Mouse (Mus musculus) urinary bladder, postnatal 36 days (tissue): Measurements from ENCODE around the gene Trio.

Experiments used
- DNase-seq, 2 experiments: peaks; one replicate each; pipeline ENCODE4 v3.0.0; 2022; ENCODE audit warnings: low spot score in 2 of 2, mixed read lengths in 1 of 2

Trio gene

DNA sequence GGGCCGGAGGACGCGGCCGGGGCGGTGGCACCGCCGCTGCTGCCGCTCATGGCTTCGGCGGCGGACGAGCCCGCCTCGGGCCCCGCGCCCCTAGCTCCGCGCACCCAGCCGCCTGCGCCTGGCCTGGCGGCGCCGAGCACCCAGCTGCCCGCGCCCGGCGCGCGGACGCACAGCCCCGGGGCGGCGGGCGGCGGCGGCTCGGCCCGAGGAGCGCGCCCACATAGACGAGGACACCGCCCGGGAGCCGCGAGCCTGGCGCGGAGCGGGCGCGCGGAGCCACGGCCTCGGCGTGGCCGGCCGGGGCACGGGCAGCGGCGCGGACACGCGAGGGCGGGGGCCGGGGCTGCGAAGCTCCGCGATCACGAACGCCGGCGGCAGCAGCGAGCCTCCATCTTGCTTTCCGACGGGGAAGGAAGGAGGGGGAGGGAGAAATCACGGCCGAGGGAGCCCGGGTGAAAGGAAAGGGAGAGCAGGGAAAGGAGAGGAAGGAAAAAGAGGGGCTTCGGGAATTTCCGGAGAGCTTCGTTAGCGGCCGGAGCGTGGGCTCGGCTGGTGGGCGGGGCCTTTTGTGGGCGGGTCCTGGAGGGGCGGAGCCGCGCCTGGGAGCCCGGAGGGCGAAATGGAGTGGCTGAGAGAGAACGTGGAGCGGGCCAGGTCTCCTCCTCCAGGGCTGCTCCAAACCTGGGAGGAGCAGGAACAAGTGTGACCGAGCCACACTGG is at the start of gene Trio:
Gene Trio, minus strand, starts transcription at position 402 of the 720 bp plus-strand sequence.
- peak; percentile 97 to 98 for DNase-seq

DNA sequence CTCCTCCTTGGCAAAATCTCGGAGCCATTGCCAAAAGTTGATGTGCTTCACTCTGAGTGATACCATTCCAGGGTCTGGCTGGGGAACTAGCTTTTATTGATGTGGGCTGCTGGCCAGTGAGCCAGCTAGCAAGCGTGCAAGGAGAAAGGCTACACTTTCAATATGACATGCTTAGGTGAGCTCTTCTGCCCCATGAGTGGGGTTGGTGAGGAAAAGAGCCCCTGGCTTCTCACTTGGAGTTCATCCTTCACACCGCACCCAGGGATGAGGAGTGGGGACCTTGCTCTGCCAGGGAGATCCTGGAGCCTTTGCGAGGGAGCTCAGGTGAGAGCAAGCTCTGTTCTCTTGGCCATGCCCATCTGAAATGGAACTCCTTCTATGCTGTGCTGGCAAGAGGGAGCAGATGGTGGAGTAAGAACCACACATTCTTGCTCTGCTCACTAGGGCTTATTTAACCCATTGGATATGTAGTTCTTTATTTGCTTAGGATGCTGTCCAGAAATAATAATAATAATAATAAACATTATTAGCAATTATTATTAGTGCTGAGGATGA is 48.8 kb upstream of the Trio start:
- no peak for DNase-seq

DNA sequence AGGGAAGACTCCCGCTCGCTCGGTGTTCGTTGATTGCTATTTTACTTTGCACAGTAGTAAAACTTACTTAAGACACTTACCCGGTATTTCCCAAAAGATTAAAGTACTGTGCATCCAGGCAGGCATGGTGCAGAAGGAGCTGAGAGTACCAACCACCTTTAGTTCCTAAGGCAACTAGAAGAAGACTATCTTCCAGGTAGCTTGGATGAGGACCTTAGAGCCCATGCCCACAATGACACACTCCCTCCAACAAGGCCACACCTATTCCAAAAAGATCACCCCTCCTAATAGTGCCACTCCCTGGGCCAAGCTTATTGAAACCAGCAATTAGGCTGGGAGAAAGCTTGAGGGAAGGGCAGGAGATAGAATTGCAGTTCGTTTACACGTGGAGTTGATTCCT is 46.0 kb upstream of the Trio start:
- DNase-seq = no peak

DNA sequence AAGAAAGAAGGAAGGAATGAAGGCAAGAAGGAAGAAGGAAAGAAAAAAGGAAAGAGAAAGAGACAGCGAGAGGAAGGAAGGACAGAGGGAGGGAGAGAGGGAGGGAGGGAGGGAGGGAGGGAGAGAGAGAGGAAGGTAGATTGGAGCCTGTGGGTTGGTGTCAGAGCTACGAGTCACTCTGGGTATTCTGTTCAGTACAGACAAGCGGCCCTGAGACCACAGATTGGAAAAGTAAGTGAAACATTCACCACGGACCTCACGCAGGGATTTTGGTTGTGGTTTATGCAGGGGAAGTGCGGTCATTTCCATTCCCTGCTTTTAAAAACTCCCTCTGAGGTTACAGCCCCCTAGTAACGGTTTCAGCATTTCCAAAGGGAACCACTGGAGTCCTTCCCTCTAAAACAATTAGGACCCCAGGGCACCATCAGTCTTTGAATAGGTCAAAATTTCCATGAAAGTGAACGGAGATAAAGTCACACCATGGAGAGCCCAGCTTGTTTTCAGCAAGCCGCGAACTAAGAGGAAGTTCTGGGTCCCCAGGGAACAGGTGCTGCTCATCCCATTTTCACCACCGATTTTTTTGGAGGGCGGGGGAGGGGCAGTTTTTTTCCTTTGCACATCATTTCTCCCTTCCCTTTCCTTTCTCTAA is 45.2 kb upstream of the Trio start:
- no peak for DNase-seq

DNA sequence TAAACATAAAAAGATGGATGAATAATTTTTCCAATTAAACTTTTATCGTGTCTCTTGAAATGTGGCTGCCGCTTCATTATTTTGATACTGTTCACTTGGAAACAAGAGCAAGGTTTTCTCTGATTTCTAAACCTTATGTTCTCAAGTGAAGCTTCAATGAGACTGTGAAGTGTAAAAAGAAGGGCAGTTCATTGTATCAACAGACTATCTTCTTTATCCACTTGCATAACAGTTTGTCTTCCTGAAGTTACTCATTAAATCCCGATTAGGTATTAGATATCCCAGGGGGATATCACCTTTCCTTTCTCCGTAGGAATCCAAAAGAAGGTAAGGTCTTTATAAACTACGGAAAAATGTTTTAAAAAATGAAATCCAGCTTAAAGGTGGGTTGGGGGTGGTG is 44.6 kb upstream of the Trio start:
- no peak for DNase-seq

DNA sequence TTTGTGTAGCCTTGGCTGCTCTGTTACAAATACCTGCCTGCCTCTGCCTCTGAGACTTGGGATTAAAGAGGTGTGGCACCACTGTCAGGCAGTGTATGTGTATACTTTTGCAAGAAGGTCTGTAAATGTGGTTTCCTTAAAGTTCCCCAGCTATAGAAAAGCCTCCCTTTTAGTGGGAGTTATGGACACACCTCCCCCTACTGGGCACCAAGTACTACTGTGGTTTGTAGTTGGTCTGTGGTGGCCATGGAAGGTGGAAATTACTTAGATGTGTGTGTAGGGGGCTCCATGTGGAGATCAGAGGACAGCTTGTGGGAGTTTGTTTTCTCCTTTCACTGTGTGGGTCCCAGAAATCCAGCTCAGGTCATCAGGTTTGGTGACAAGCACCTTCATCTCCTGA is 41.7 kb upstream of the Trio start:
- no peak for DNase-seq

DNA sequence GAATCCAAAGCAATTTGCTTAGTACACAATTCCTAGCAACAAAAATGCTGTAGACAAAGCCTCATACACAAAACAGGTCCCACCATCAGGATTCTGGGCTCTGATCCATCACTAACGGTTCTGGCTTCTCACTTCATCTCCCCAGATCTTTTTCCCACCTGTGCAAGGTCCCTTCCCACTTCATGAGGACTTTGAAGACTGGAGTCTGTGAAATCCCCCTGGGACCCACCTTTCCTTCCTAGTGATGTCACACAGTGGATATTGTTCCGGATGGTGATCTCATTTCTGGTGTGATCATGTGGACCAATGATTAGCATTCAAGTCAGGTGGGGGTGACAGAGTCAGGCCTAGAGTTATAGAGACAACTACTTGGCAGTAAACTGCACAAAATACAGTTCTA is 40.8 kb upstream of the Trio start:
- no peak for DNase-seq

DNA sequence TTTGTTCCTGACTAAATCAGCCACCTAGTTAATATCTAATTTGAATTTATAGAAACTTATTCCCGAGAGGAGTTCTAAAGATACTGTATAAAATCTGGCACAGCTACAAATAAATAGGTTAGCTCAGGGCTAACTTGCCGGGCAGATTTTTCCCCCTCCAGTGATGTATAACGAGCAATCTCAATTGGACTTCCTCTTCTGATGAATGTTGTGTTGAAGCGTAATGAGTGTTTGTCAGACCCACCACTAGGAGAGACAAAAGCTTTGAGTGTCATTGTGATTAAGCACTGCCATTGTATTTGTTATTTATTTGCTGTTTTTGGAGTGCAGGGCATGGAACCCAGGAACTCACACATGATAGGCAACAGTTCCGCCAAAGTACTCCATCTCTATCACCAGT is 39.9 kb upstream of the Trio start:
- no peak for DNase-seq

DNA sequence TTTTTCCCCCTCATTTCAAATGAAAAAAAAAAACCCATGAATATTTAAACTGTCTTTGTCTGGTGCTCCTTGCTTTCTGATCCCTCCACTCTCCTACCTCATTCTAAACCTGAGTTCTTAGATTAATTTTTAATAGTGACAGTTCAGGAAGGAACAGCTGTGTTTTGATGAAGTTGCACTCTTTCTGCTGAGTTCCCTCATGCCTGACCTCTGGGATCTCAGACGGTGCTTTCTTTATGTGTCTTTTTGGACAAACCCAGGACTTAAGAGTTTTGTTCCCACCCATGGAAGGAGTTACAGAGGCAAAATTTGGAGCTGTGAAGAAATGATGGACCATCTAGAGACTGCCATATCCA is 39.1 kb upstream of the Trio start:
- no peak for DNase-seq

DNA sequence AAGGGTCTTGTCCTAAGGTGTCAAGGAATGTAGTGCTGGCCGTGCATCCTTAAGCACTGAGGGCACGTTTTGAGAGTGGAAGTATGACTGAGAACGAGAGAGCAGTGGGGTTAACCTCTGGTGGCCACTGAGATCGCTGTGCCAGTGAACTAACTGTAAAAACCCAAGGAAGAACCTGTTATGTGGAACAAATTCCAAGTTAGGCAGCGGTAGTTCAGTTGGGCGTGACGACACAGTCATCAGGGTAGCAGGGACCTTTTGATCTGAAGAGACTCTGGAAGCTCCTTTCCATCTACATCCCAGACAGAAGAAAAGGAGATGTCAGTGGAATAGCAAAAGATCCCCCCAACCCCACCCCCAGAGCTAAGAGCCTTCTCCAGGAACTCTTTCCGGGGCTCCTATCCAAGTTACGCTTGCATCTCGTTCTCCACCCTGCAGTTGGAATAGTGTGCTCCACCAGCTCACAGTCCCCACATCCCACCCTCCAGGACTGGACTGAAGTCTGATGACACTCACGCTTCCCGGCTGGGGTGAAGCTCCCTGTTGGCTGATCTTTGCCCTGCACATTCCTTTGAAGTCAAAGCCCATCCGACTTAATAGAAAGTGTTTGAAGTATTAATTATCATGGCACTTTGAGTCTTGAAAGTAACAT is 38.6 kb upstream of the Trio start:
- no peak for DNase-seq

DNA sequence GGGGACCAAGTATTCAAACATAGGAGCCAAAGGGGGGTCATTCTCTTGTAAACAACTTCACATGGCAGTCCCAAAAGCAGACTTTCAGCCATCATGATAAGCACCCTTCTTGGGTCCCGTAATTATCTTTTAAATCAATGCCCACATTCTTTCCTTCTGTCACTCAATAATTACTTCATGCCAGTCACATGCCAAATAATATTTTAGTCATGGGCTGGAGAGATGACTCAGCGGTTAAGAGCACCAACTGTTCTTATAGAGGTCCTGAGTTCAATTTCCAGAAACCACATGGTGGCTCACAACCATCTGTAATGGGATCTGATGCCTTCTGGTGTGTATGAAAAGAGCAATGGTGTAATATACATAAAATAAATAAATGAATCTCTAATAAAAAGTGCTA is 37.8 kb upstream of the Trio start:
- DNase-seq = no peak

DNA sequence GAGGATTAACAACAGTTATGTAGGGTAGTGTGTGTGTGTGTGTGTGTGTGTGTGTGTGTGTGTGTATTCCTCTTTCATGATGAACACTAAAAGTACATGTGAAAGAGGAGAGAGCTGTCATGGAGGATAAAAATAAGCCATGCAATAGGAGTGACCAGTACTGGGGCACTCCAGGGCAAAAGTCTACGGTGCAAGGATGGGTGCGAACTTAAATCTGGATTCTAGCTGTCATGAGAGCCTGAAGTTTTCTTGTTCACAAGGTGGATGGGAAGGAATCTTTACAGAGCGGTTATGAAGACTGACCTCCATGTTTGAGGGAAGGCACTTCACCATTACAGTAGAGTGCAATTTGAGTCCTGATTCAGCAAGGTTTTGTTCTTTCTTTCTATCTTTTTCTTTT is 36.4 kb upstream of the Trio start:
- DNase-seq = no peak

DNA sequence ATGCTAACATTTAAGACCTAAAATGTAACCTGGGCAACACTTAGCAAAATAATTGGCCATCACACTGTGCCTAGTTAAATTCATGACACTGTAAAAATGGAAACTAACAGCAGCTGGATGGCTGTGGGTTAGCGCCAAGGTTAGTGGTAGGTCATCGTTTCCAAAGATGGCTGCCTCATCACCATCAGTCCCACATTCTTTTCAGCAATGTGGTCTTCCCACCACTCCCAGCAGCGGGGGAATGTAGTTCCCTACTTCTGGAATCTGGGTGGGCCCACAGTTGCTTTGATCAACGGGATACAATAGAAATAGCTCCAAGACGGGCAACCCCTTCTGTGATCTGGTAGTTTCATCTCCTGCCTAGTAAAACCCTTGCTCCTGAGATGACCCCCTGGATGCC is 35.3 kb upstream of the Trio start:
- DNase-seq = no peak

DNA sequence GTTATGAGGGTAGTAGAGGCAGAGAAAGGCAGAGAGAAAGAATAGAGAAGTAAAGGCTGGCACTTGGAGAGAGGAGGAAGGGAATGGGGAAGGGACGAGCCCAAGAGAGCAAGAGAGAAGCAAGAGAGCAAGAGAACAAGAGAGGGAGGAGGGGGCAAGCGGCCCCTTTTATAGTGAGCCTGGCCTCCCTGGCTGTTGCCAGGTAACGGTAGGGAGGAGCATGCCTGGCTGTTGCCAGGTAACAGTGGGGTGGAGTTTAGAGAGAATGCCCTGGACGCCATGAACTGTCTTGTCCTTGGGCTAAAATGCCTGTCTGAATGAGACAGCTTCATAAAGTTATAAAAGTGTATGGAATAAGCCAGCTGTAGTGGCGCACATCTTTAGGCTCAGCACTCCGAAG is 34.8 kb upstream of the Trio start:
- DNase-seq = no peak

DNA sequence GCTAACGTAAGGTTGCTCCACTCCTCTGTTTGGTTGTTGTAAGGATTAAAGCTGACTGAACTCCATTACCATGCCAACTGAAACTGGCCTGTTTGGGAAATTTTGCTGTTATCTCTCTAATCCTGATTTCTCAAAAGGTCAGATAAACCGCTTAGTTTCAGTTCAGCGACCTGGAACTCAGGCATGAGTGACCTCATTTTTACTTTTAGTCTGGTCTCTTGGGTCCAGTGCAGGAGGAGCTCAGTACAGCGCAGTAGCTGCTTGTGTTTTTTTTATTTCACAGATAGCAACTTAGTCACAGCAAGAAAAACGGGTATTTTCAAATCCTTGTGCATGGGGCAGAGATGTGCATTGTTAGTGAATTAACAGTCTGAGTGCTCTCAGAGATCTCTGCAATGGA is 31.9 kb upstream of the Trio start:
- no peak for DNase-seq

DNA sequence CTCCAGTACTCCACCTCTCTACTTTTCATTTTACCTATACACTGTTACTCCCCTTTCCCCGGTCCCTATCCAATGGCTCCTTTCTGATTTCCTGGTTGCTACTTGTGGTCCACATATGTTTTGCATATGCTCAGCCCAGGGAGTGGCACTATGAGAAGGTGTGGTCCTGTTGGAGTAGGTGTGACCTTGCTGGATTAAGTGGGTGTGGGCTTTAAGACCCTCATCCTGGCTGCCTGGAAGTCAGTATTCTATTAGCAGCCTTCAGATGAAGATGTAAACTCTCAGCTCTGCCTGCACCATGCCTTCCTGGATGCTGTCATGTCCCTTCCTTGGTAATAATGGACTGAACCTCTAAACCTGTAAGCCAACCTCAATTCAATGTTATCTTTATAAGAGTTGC is 29.1 kb upstream of the Trio start:
- no peak for DNase-seq

DNA sequence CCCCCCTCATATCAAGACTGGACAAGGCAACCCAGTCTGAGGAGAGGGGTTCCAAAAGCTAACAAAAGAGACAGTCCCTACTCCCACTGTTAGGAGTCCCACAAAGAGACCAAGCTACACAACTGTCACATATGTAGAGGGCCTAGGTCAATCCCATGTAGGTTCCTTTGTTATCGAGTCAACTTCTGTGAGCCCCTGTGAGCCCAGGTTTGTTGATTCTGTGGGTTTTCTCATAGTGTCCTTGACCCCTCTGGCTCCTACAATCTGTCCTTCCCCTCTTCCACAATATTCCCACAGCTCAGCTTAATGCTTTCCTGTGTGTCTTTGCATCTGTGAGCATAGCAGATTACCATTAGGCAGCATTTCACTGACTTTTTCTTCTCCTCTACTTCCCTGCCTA is 28.5 kb upstream of the Trio start:
- DNase-seq = no peak

DNA sequence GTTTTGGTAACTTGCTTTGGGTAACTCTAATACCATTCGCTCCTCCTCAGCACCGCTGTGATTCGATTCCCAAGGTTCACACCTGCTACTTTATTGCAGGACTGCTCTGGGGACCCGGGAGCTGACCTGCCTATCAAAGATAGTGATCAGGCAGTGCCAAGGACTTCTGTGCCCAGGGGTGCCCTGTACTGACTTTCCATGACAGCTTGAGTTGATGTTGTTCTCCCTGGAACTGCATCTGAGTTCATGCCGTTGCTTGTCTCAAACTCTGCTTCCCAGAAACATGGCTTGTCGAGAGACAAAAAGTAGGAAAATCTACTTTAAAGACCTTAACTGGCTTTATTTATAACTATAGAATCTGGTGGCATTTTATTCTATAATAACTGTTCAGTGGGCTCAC is 27.6 kb upstream of the Trio start:
- no peak for DNase-seq

DNA sequence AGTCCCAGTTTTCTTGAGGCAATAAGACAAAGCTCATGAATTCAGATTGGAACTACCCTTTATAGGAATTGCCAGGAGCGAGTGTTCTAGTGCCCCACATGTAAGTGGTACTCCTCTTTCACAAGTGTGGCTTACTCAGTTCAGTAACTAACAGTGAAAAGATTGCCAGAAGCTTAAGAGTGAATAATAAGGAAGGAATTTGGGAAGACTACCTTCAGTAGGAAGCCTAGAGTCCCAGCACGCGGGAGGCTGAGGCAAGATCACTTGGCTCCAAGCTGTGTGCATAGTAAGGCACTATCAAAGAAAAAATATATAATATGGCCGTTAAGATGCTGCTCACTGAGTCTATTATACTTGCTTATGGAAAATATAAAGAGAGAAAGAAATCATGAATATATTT is 26.2 kb upstream of the Trio start:
- DNase-seq = no peak

DNA sequence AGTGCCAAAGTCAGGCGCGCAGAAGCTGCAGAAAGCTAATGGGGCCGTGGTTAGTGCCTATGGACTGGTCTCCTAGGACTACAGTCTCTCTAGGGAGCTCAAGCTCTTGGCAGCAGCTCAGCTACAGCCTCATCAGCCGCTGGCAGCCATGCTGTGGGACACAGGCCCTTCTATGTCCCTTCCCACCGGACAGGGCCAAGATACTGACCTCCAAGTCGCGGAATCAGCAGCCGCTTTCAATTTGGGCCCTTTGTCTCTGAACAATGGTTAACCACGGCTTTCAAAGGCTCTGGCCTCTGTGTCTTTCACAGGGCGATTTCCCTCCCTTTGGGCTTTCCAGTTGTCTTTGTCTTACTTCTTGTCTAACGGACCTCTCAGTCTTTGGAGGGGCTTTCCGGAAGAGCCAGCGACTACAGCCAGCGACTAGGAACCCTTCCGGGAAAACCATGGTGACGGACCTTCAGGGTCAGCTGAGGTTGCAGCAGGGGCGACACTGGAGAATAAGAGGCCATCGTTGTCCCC is 25.5 kb upstream of the Trio start:
- DNase-seq = peak in 1 of 2 experiments; percentile 44

DNA sequence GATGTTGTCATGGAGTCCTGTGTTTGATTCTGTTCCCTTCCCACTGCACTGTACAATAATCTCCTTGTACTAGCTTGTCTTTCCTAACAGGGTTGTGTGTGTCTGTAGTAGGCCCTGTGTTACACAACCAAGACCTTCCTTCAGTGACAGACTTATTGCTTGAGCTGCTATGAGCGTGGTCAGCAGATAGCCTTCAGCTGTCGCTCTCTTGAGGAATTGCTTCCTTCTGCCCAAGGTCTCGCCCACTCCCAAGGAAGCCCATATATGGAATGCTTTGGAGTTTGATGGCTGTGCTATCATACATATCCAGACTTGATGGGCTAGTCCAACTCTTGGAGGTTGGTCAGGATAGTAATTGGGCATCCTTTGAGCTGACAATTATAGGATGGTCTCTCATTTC is 22.1 kb upstream of the Trio start:
- no peak for DNase-seq

DNA sequence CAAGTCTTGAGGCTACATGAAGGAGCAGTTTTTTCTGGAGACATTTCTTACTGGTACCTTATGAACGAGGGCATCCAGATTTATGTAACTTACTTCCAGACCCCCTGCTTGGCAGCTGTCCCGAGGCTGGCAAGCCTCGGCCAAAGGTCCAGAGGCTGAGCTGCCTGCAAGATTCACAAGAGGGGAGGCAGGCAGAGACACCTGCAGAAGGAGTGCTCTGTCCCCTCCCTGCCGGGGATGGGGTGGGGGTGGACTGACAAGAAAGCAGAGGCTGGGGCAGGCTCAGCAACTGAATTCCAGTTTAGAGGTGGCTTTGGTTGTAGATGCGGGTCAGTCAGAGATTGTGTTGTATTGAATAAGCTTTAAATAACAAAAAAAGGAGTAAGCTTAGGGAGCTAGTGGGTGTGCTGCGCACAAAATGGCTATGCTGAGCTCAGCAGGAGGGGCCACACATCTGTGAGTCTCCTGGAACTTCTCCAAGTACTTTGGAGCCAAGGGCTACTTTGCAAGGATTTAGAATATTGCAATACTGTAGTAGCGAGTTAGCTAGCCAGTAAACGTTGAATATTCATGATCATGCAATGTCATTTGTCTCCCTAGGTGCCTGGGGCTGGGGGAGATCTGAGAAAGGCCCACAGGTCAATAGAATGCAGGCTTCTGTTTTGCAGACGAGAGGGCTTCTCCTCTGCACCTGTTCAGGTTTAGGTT is 15.7 kb upstream of the Trio start:
- no peak for DNase-seq
